Mouse (Mus musculus): ENCODE results near the gene Pim1.
A peak's percentile ranks its signal among the peaks of the same experiment; 100 is the strongest.

GRCm38 (mm10) chr17:29459321-29460118 is 31.0 kb upstream of the Pim1 start:
- TF ChIP-seq CTCF (IDR thresholded peaks at IDR 0.05; ENCODE audit: low read depth) (no peak), EP300 (IDR thresholded peaks at IDR 0.05; ENCODE audit: low read depth) (0 out of 2 replicates have a peak, but pooled peaks have one; percentile 21)

All from liver, postnatal 0 days (tissue).